Mouse (Mus musculus) G1E (cell line): Measurements from ENCODE around the gene Myrf. TPM values are rescaled to one million over a fixed set of nuclear protein-coding genes. Genes with fewer than 3 reads are reported as not detected.

Source experiments
- ATAC-seq: 2 replicates; pipeline ENCODE4 v1.8.0; 2016; ENCODE audit warnings: mild to moderate bottlenecking; ENCODE audit not compliant: insufficient number of reproducible peaks, poor library complexity, low FRiP score, severe bottlenecking; ENCODE audit errors: extremely low read depth
- DNase-seq: peaks from one replicate; pipeline ENCODE4 v3.0.0; 2012; ENCODE audit warnings: low spot score
- H3K27me3 ChIP-seq: 2 replicates; pipeline ENCODE4 v1.6.1; 2012; ENCODE audit warnings: mild to moderate bottlenecking, low read length, inconsistent platforms; ENCODE audit not compliant: insufficient read depth
- H3K36me3 ChIP-seq: replicated peaks from 2 replicates; pipeline ENCODE3; 2012; ENCODE audit warnings: mild to moderate bottlenecking, inconsistent platforms
- H3K4me1 ChIP-seq: 2 replicates; pipeline ENCODE4 v1.6.1; 2012; ENCODE audit warnings: low read depth, low read length, inconsistent platforms, mixed read lengths; ENCODE audit not compliant: insufficient read depth
- H3K4me3 ChIP-seq: 2 replicates; pipeline ENCODE4 v1.5.1; 2012; ENCODE audit warnings: low read depth, mild to moderate bottlenecking, inconsistent platforms, low read length, moderate library complexity, mixed read lengths
- H3K9me3 ChIP-seq: replicated peaks from 2 replicates; pipeline ENCODE4 v1.6.1; 2012; ENCODE audit warnings: inconsistent platforms
- CTCF ChIP-seq: IDR thresholded peaks from 2 replicates; pipeline ENCODE4 v1.5.1; 2012; ENCODE audit warnings: low read depth, low read length, inconsistent platforms, mixed read lengths
- GATA1 ChIP-seq: IDR thresholded peaks from 2 replicates; pipeline ENCODE4 v1.6.1; 2012; ENCODE audit warnings: borderline replicate concordance, low read length, inconsistent platforms, mixed read lengths
- GATA2 ChIP-seq: IDR thresholded peaks from 2 replicates; pipeline ENCODE4 v1.6.1; 2012; ENCODE audit warnings: low read depth, low read length, inconsistent platforms, borderline replicate concordance
- POLR2AphosphoS5 ChIP-seq: IDR thresholded peaks from 2 replicates; pipeline ENCODE4 v1.6.1; 2012; ENCODE audit warnings: low read depth, low read length, inconsistent platforms; ENCODE audit not compliant: insufficient replicate concordance
- TAL1 ChIP-seq: conservative IDR thresholded peaks from 2 replicates; pipeline ENCODE4 v1.6.1; 2012; ENCODE audit warnings: low read depth, low read length, inconsistent platforms, mixed read lengths
- polyA plus RNA-seq: library from polyadenylated mRNA; stranded (reverse); fragments of >175 nt; gene quantifications from 2 replicates; pipeline ENCODE4 v1.2.3, GENCODE M21; 2012
- total RNA-seq, 2 experiments: library from RNA; stranded (forward) in 1 of 2; stranded (reverse) in 1 of 2; fragments of 200-1000 nt in 1 of 2; fragments of >200 nt in 1 of 2; fragmentation: Nextera tagmentation in 1 of 2; gene quantifications; 2 replicates each; pipeline ENCODE4 v1.2.3; 2014 to 2017

Gene Myrf
- total and polyA plus RNA-seq, 3 experiments, result 0.22 TPM; not detected in 2

DNA sequence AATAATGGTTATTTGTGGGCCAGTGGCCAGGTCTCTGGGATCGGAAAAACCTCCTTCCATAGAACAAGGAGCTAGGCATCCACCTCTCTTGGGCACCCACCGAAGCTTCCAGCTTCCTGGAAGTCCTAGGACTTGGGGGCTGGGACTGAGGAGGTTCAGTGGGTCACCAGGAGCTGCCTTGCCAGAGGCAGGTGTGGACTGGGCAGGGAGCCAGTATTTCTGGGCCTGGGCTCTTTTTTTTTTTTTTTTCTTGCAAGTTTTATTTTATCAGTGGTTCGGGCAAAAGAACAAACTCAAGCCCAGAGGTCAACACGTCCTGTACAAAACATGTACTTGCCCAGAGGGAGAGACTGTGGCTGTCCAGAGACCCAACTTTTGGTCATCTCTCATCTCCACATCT, 14.8 kb downstream of the Myrf start:
- no peaks in the 10 kb centered on the region for H3K9me3 ChIP-seq
- H3K27me3 ChIP-seq, result peaks cover 69% of the 10 kb centered on the region
- H3K4me1 ChIP-seq, result peaks cover 5% of the 10 kb centered on the region
- TF ChIP-seq GATA1, result no peak
- TF ChIP-seq CTCF, result no peak
- TF ChIP-seq TAL1, result no peak
- TF ChIP-seq GATA2, result no peak
- no peak for TF ChIP-seq POLR2AphosphoS5
- no peaks in the 10 kb centered on the region for H3K36me3 ChIP-seq
- no peak for ATAC-seq
- no peak overlapping the region for H3K4me3 ChIP-seq
- DNase-seq, result no peak

DNA sequence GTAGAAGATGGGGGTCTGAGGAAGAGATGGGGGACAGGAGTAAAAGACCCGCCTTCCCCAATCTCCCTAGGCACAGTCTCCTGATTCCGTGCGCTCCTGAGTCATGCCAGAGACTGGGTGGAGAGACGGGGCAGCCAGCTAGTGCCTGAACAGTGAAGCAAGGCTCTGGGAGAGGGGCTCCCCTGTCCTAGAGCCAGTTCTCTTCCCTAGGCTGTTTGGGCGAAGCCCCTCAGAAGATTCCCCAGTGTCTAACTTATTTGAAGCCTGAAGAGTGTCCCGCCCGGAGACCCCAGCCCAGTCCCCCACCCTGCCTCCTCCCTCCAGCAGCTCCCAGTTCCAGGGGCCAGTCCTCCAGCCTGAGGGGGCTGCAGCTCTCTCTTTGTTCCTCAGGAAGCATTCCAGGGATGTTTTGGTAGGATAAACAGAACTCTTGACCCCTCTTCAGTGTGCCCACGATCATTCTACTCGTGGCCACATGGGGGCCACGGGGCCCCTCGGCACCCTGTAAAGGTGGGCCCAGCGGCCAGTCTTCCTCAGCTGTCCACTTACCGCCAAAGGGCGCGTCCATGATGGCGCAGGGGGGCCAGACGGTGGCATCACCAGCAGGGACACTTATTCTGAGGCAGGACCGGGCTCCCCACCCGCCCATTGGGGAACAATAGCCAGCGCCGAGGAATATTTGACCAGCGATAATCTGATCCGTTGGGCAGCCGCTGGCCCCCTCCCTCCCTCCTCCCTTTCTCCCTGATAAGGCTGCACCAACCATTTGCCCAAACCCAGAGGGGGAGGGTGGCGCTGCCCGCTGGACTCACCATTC, 15.7 kb downstream of the Myrf start:
- TF ChIP-seq GATA2 (no peak), TAL1 (no peak), POLR2AphosphoS5 (no peak), CTCF (no peak), GATA1 (no peak)
- no peak overlapping the region for H3K4me3 ChIP-seq
- H3K27me3 ChIP-seq, result peaks cover 66% of the 10 kb centered on the region
- peaks cover 6% of the 10 kb centered on the region for H3K4me1 ChIP-seq
- no peaks in the 10 kb centered on the region for H3K9me3 ChIP-seq
- DNase-seq (no peak), ATAC-seq (no peak)
- H3K36me3 ChIP-seq, result no peaks in the 10 kb centered on the region

DNA sequence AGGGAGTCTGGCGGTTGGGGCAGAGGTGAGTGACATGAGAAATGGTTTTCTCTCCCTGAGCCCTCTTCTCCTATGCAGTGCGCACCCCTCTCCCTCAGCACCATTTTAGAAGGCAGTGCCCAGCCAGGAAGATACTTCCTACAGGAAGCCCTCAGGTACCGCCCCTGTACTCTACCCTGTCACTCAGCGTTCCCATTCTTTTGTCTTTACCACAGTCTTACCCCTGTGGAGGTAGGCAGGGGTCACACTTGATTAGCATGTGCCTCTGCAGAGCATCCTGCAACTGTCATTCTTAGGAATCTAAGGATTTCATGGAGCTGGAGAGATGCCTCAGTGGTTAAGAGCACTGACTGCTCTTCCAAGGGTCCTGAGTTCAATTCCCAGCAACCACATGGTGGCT, 17.0 kb downstream of the Myrf start:
- Histone ChIP-seq H3K4me1 (peaks cover 11% of the 10 kb centered on the region), H3K9me3 (no peaks in the 10 kb centered on the region), H3K27me3 (peaks cover 58% of the 10 kb centered on the region), H3K4me3 (no peak overlapping the region), H3K36me3 (no peaks in the 10 kb centered on the region)
- TF ChIP-seq GATA2 (no peak), TAL1 (no peak), CTCF (no peak), POLR2AphosphoS5 (no peak), GATA1 (no peak)
- DNase-seq, result no peak
- ATAC-seq, result no peak

DNA sequence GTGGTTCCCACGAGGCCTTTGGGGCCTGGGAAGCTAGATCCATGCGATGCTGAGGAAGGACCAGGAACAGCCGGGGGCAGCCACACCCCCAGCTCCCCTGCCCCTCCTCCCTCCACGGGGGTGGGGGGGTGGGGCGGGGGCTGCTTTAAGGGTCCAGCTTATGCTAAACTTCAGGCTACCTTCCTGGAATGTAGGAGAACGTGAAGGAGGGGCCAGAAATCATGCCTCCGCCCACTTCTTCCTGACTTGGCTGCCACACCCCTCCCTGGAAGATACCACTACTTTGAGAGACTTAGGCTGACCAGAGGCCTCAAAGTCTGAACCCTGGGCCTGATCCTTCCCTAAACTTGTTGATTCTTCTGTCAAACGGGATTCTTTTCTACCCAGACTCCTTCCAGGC, 17.9 kb downstream of the Myrf start:
- ATAC-seq, result no peak
- H3K9me3 ChIP-seq, result no peaks in the 10 kb centered on the region
- H3K4me1 ChIP-seq, result peaks cover 11% of the 10 kb centered on the region
- TF ChIP-seq TAL1, result no peak
- no peak for TF ChIP-seq POLR2AphosphoS5
- H3K4me3 ChIP-seq, result no peak overlapping the region
- H3K27me3 ChIP-seq, result peaks cover 59% of the 10 kb centered on the region
- no peaks in the 10 kb centered on the region for H3K36me3 ChIP-seq
- no peak for DNase-seq

DNA sequence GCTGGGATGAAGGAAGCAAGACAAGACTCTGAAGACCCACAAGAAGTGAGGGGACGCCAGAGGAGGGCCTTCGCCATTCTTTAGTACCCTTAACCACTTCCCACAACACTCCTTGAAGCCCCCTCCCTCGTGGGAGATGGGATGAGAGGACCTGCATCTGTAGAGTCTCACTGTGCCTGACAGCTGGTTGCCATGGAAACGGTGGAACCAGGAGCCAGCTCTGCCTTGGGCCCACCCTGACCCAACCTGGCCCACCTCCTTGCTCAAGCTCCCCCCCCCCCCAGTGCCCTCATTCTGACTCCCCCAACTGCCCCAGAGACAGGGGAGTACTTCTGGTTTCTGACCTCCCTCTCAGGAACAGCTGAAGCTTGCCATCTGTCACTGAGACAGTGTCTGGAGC, 19.0 kb downstream of the Myrf start:
- no peak for TF ChIP-seq CTCF
- no peak for TF ChIP-seq POLR2AphosphoS5
- no peak for TF ChIP-seq GATA2
- no peak for TF ChIP-seq TAL1
- no peak for TF ChIP-seq GATA1
- DNase-seq (no peak), ATAC-seq (no peak)
- Histone ChIP-seq H3K4me1 (peaks cover 11% of the 10 kb centered on the region), H3K4me3 (no peak overlapping the region), H3K9me3 (no peaks in the 10 kb centered on the region), H3K36me3 (no peaks in the 10 kb centered on the region), H3K27me3 (peaks cover 60% of the 10 kb centered on the region)

DNA sequence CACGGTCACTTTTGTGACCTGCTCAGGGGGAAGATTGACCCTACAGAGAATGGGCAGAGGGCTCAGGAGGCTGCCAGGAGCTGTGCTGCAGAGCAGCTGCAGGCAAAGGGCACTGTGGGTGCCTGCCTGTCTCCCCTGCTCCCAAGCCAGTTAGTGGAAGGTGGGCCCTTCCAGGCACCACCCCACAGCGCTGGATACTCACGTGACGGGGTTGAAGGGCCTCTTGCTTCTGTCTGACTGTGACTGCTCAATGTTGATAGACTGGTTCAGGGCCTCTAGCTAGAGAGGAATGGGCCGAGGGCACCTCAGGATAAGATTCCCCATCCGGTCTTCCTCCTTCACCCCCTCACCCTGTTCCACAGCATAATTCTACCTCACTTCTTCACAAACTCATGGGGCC, 21.0 kb downstream of the Myrf start:
- TF ChIP-seq TAL1, result no peak
- no peak for TF ChIP-seq CTCF
- no peak for TF ChIP-seq GATA1
- no peak for TF ChIP-seq GATA2
- TF ChIP-seq POLR2AphosphoS5, result no peak
- no peaks in the 10 kb centered on the region for H3K9me3 ChIP-seq
- H3K27me3 ChIP-seq, result peaks cover 72% of the 10 kb centered on the region
- H3K4me1 ChIP-seq, result peaks cover 14% of the 10 kb centered on the region
- DNase-seq (no peak), ATAC-seq (no peak)
- no peaks in the 10 kb centered on the region for H3K36me3 ChIP-seq
- H3K4me3 ChIP-seq, result no peak overlapping the region
